Mouse (Mus musculus): ENCODE results near the gene Slc23a3.

Slc23a3 gene

GRCm38 (mm10) chr1:75133421-75134207 is at the start of gene Slc23a3:
Slc23a3 (minus strand) TSS chr1:75133890.
- CTCF ChIA-PET = no interaction called here

- CTCF ChIA-PET = no interaction called here
Observed at GRCm38 (mm10) chr1:75182160-75182559, 48.5 kb upstream of the Slc23a3 start.

- CTCF ChIA-PET = no interaction called here
Observed at GRCm38 (mm10) chr1:75181377-75181870, 47.7 kb upstream of the Slc23a3 start.

GRCm38 (mm10) chr1:75180741-75181140 is 47.1 kb upstream of the Slc23a3 start:
- CTCF ChIA-PET = interaction anchor here (0.6 kb wide), 2 partner anchors 11 to 266 kb away, joined by 3 read pairs; no protein-coding TSS in a partner anchor

- CTCF ChIA-PET = interaction anchor here (0.6 kb wide), 1 partner anchor 266 kb away, joined by 3 read pairs; no protein-coding TSS in a partner anchor
Observed at GRCm38 (mm10) chr1:75180105-75180590, 46.5 kb upstream of the Slc23a3 start, which contains the start of gene Abcb6. Abcb6 (minus strand) TSS chr1:75180392.

GRCm38 (mm10) chr1:75179334-75180104 is 45.8 kb upstream of the Slc23a3 start:
- CTCF ChIA-PET = no interaction called here

GRCm38 (mm10) chr1:75168472-75169464 is 35.1 kb upstream of the Slc23a3 start, which contains the start of gene Zfand2b:
Zfand2b (plus strand) TSS chr1:75168646.
- CTCF ChIA-PET = interaction anchor here (0.7 kb wide), 1 partner anchor 67 kb away, joined by 4 read pairs; the partner anchor contains the start of gene Dnajb2

GRCm38 (mm10) chr1:75168093-75168471 is 34.4 kb upstream of the Slc23a3 start:
- CTCF ChIA-PET = interaction anchor here (0.7 kb wide), 1 partner anchor 68 kb away, joined by 4 read pairs; the partner anchor contains the start of gene Dnajb2

GRCm38 (mm10) chr1:75160256-75160617 is 26.5 kb upstream of the Slc23a3 start:
- CTCF ChIA-PET = interaction anchor here (0.5 to 0.6 kb wide), 2 partner anchors 303 to 767 kb away, joined by 3 to 18 read pairs; no protein-coding TSS in a partner anchor

GRCm38 (mm10) chr1:75159540-75160255 is 26.0 kb upstream of the Slc23a3 start:
- CTCF ChIA-PET = interaction anchor here (0.6 kb wide), 1 partner anchor 766 kb away, joined by 18 read pairs; no protein-coding TSS in a partner anchor

- CTCF ChIA-PET = no interaction called here
Observed at GRCm38 (mm10) chr1:75158990-75159389, 25.3 kb upstream of the Slc23a3 start.

GRCm38 (mm10) chr1:75155837-75156236 is 22.1 kb upstream of the Slc23a3 start:
- CTCF ChIA-PET = interaction anchor here (0.7 kb wide), 1 partner anchor 981 kb away, joined by 4 read pairs; no protein-coding TSS in a partner anchor

- CTCF ChIA-PET = interaction anchor here (0.6 to 0.8 kb wide), 2 partner anchors 12 to 352 kb away, joined by 3 read pairs; no protein-coding TSS in a partner anchor
Observed at GRCm38 (mm10) chr1:75148727-75149126, 15.0 kb upstream of the Slc23a3 start.

- CTCF ChIA-PET = no interaction called here
Observed at GRCm38 (mm10) chr1:75147411-75148135, 13.9 kb upstream of the Slc23a3 start.

GRCm38 (mm10) chr1:75145589-75145988 is 11.9 kb upstream of the Slc23a3 start:
- CTCF ChIA-PET = no interaction called here

GRCm38 (mm10) chr1:75142301-75143261 is 8.9 kb upstream of the Slc23a3 start, which contains the start of the genes Cnppd1 and Retreg2:
Cnppd1 (minus strand) TSS chr1:75142711.
Retreg2 (plus strand) TSS chr1:75142778.
- CTCF ChIA-PET = no interaction called here

GRCm38 (mm10) chr1:75141486-75142190 is 7.9 kb upstream of the Slc23a3 start:
- CTCF ChIA-PET = no interaction called here

All from spleen, embryonic (tissue).